Mouse (Mus musculus): ENCODE measurements around the gene Ipmk. TPM values are rescaled to one million over a fixed set of nuclear protein-coding genes. Genes with fewer than 3 reads are reported as not detected.

The Ipmk gene
- total RNA-seq, 1 experiment: 41.9 TPM

GRCm38 (mm10) chr10:71351301-71351700 is 3.7 kb downstream of the Ipmk start:
- H3K9ac ChIP-seq (ENCODE audit: insufficient read depth, low read depth, low read length, poor library complexity, severe bottlenecking): no peak overlapping the region
- DNase-seq (ENCODE audit: low read depth, low spot score): no peak
- no peak for TF ChIP-seq HCFC1 (IDR thresholded peaks at IDR 0.05; ENCODE audit: borderline replicate concordance, insufficient read depth, low read length)
- TF ChIP-seq ZNF384 (IDR thresholded peaks at IDR 0.05; ENCODE audit: low read depth, low read length): no peak
- no peak for TF ChIP-seq ZC3H11A (IDR thresholded peaks at IDR 0.05; ENCODE audit: borderline replicate concordance, low read depth, low read length)
- no peak for TF ChIP-seq CHD2 (IDR thresholded peaks at IDR 0.05; ENCODE audit: low read depth, low read length)
- TF ChIP-seq MAFK (IDR thresholded peaks at IDR 0.05; ENCODE audit: insufficient read depth, low read depth, low read length): no peak
- H3K4me1 ChIP-seq (ENCODE audit: control insufficient read depth in 2 of 2, insufficient read depth in 2 of 2, low read length in 2 of 2, poor library complexity in 1 of 2): peaks cover 3 to 17% of the 10 kb centered on the region in 2 experiments; a peak in 2 of 4 replicates
- no peak overlapping the region for H3K27ac ChIP-seq (ENCODE audit: insufficient read depth, low read depth, low read length, poor library complexity, severe bottlenecking)
- H3K36me3 ChIP-seq (ENCODE audit: control insufficient read depth, insufficient read depth, low read length, poor library complexity, severe bottlenecking): peaks cover 7% of the 10 kb centered on the region; the same call in 1 of the 2 replicates
- no peak overlapping the region for H3K4me3 ChIP-seq (ENCODE audit: insufficient read depth in 1 of 2, low read depth in 1 of 2, low read length in 2 of 2, poor library complexity in 1 of 2, severe bottlenecking in 1 of 2)
- in situ Hi-C loops (cut with MboI; ENCODE audit: low sequenced_read_pairs in 2 of 2, unreplicated experiment in 2 of 2): no loop called here
- H3K9me3 ChIP-seq (ENCODE audit: control insufficient read depth, insufficient read depth, low read depth, low read length): no peaks in the 10 kb centered on the region

GRCm38 (mm10) chr10:71353850-71354249 is 6.3 kb downstream of the Ipmk start:
- peaks cover 7% of the 10 kb centered on the region; the same call in 1 of the 2 replicates for H3K36me3 ChIP-seq (ENCODE audit: control insufficient read depth, insufficient read depth, low read length, poor library complexity, severe bottlenecking)
- in situ Hi-C loops (cut with MboI; ENCODE audit: low sequenced_read_pairs in 2 of 2, unreplicated experiment in 2 of 2): no loop called here
- DNase-seq (ENCODE audit: low read depth, low spot score): no peak

GRCm38 (mm10) chr10:71354947-71355346 is 7.4 kb downstream of the Ipmk start:
- Histone ChIP-seq H3K27ac (ENCODE audit: insufficient read depth, low read depth, low read length, poor library complexity, severe bottlenecking) (no peak overlapping the region), H3K4me1 (ENCODE audit: control insufficient read depth in 2 of 2, insufficient read depth in 2 of 2, low read length in 2 of 2, poor library complexity in 1 of 2) (peaks cover 0 to 21% of the 10 kb centered on the region in 2 experiments; a peak in 2 of 4 replicates), H3K9me3 (ENCODE audit: control insufficient read depth, insufficient read depth, low read depth, low read length) (no peaks in the 10 kb centered on the region), H3K9ac (ENCODE audit: insufficient read depth, low read depth, low read length, poor library complexity, severe bottlenecking) (no peak overlapping the region), H3K4me3 (ENCODE audit: insufficient read depth in 1 of 2, low read depth in 1 of 2, low read length in 2 of 2, poor library complexity in 1 of 2, severe bottlenecking in 1 of 2) (no peak overlapping the region), H3K36me3 (ENCODE audit: control insufficient read depth, insufficient read depth, low read length, poor library complexity, severe bottlenecking) (peaks cover 6% of the 10 kb centered on the region; the same call in 1 of the 2 replicates)
- no peak for DNase-seq (ENCODE audit: low read depth, low spot score)
- no peak for TF ChIP-seq HCFC1 (IDR thresholded peaks at IDR 0.05; ENCODE audit: borderline replicate concordance, insufficient read depth, low read length)
- no peak for TF ChIP-seq MAFK (IDR thresholded peaks at IDR 0.05; ENCODE audit: insufficient read depth, low read depth, low read length)
- TF ChIP-seq CHD2 (IDR thresholded peaks at IDR 0.05; ENCODE audit: low read depth, low read length): no peak
- TF ChIP-seq ZNF384 (IDR thresholded peaks at IDR 0.05; ENCODE audit: low read depth, low read length): no peak
- TF ChIP-seq ZC3H11A (IDR thresholded peaks at IDR 0.05; ENCODE audit: borderline replicate concordance, low read depth, low read length): no peak
- in situ Hi-C loops (cut with MboI; ENCODE audit: low sequenced_read_pairs in 2 of 2, unreplicated experiment in 2 of 2): no loop called here

More at GRCm38 (mm10) chr10:71353850-71354249, 6.3 kb downstream of the Ipmk start:
- no peak overlapping the region for H3K9ac ChIP-seq (ENCODE audit: insufficient read depth, low read depth, low read length, poor library complexity, severe bottlenecking)
- no peak for TF ChIP-seq HCFC1 (IDR thresholded peaks at IDR 0.05; ENCODE audit: borderline replicate concordance, insufficient read depth, low read length)
- H3K4me3 ChIP-seq (ENCODE audit: insufficient read depth in 1 of 2, low read depth in 1 of 2, low read length in 2 of 2, poor library complexity in 1 of 2, severe bottlenecking in 1 of 2): no peak overlapping the region
- H3K9me3 ChIP-seq (ENCODE audit: control insufficient read depth, insufficient read depth, low read depth, low read length): no peaks in the 10 kb centered on the region
- no peak overlapping the region for H3K27ac ChIP-seq (ENCODE audit: insufficient read depth, low read depth, low read length, poor library complexity, severe bottlenecking)
- peaks cover 3 to 22% of the 10 kb centered on the region in 2 experiments; a peak in 2 of 4 replicates for H3K4me1 ChIP-seq (ENCODE audit: control insufficient read depth in 2 of 2, insufficient read depth in 2 of 2, low read length in 2 of 2, poor library complexity in 1 of 2)

- peaks cover 11% of the 10 kb centered on the region; the same call in 1 of the 2 replicates for H3K36me3 ChIP-seq (ENCODE audit: control insufficient read depth, insufficient read depth, low read length, poor library complexity, severe bottlenecking)
- in situ Hi-C loops (cut with MboI; ENCODE audit: low sequenced_read_pairs in 2 of 2, unreplicated experiment in 2 of 2): no loop called here
- H3K4me1 ChIP-seq (ENCODE audit: control insufficient read depth in 2 of 2, insufficient read depth in 2 of 2, low read length in 2 of 2, poor library complexity in 1 of 2): peaks cover 8 to 27% of the 10 kb centered on the region in 2 experiments; a peak in 3 of 4 replicates
- TF ChIP-seq MAFK (IDR thresholded peaks at IDR 0.05; ENCODE audit: insufficient read depth, low read depth, low read length): no peak
- no peak for TF ChIP-seq ZNF384 (IDR thresholded peaks at IDR 0.05; ENCODE audit: low read depth, low read length)
- DNase-seq (ENCODE audit: low read depth, low spot score): no peak
- no peak overlapping the region for H3K27ac ChIP-seq (ENCODE audit: insufficient read depth, low read depth, low read length, poor library complexity, severe bottlenecking)
- H3K9me3 ChIP-seq (ENCODE audit: control insufficient read depth, insufficient read depth, low read depth, low read length): no peaks in the 10 kb centered on the region
- no peak overlapping the region for H3K9ac ChIP-seq (ENCODE audit: insufficient read depth, low read depth, low read length, poor library complexity, severe bottlenecking)
- no peak overlapping the region for H3K4me3 ChIP-seq (ENCODE audit: insufficient read depth in 1 of 2, low read depth in 1 of 2, low read length in 2 of 2, poor library complexity in 1 of 2, severe bottlenecking in 1 of 2)
Measured at GRCm38 (mm10) chr10:71361044-71361443, 13.5 kb downstream of the Ipmk start.

Measured in ES-E14 (cell line).